Mouse (Mus musculus): ENCODE measurements around the gene Mdm2.

Mdm2 gene

GRCm38 (mm10) chr10:117658522-117659429, 51.8 kb downstream of the Mdm2 start:
- CTCF ChIA-PET = no interaction called here

- CTCF ChIA-PET = interaction anchor here (0.6 kb wide), 2 partner anchors 86 to 87 kb away, joined by 3 to 4 read pairs; no protein-coding TSS in a partner anchor
Measured at GRCm38 (mm10) chr10:117657659-117658306, 52.8 kb downstream of the Mdm2 start.

GRCm38 (mm10) chr10:117656985-117657658, 53.4 kb downstream of the Mdm2 start:
- CTCF ChIA-PET = interaction anchor here (0.6 kb wide), 3 partner anchors 10 to 86 kb away, joined by 3 to 4 read pairs (median 4); no protein-coding TSS in a partner anchor

GRCm38 (mm10) chr10:117656662-117656962, 53.9 kb downstream of the Mdm2 start:
- CTCF ChIA-PET = interaction anchor here (0.6 to 0.9 kb wide), 3 partner anchors 11 to 30 kb away, joined by 3 to 4 read pairs (median 4); no protein-coding TSS in a partner anchor

- CTCF ChIA-PET = interaction anchor here (0.6 to 0.9 kb wide), 3 partner anchors 11 to 31 kb away, joined by 3 to 4 read pairs (median 4); no protein-coding TSS in a partner anchor
Measured at GRCm38 (mm10) chr10:117655908-117656661, 54.5 kb downstream of the Mdm2 start.

- CTCF ChIA-PET = no interaction called here
Measured at GRCm38 (mm10) chr10:117655460-117655859, 55.1 kb downstream of the Mdm2 start.

- CTCF ChIA-PET = no interaction called here
Measured at GRCm38 (mm10) chr10:117654576-117655123, 55.9 kb downstream of the Mdm2 start.

GRCm38 (mm10) chr10:117653779-117654173, 56.8 kb downstream of the Mdm2 start:
- CTCF ChIA-PET = no interaction called here

- CTCF ChIA-PET = interaction anchor here (0.5 to 0.6 kb wide), 2 partner anchors 36 to 1175 kb away, joined by 3 to 8 read pairs; no protein-coding TSS in a partner anchor
Measured at GRCm38 (mm10) chr10:117652930-117653778, 57.4 kb downstream of the Mdm2 start.

GRCm38 (mm10) chr10:117652378-117652774, 58.2 kb downstream of the Mdm2 start:
- CTCF ChIA-PET = no interaction called here

GRCm38 (mm10) chr10:117651587-117652377, 58.8 kb downstream of the Mdm2 start:
- CTCF ChIA-PET = no interaction called here

GRCm38 (mm10) chr10:117650725-117651124, 59.8 kb downstream of the Mdm2 start:
- CTCF ChIA-PET = no interaction called here

GRCm38 (mm10) chr10:117650042-117650655, 60.4 kb downstream of the Mdm2 start:
- CTCF ChIA-PET = no interaction called here

GRCm38 (mm10) chr10:117649292-117650041, 61.1 kb downstream of the Mdm2 start:
- CTCF ChIA-PET = no interaction called here

GRCm38 (mm10) chr10:117648643-117649042, 61.9 kb downstream of the Mdm2 start:
- CTCF ChIA-PET = interaction anchor here (1.7 kb wide), 1 partner anchor 133 kb away, joined by 13 read pairs; no protein-coding TSS in a partner anchor

GRCm38 (mm10) chr10:117647964-117648472, 62.5 kb downstream of the Mdm2 start:
- CTCF ChIA-PET = interaction anchor here (0.6 to 1.7 kb wide), 2 partner anchors 17 to 132 kb away, joined by 4 to 13 read pairs; no protein-coding TSS in a partner anchor

GRCm38 (mm10) chr10:117647158-117647505, 63.4 kb downstream of the Mdm2 start:
- CTCF ChIA-PET = interaction anchor here (0.6 to 1.7 kb wide), 2 partner anchors 60 to 131 kb away, joined by 5 to 13 read pairs; no protein-coding TSS in a partner anchor

Measured in spleen, embryonic (tissue).